Mouse (Mus musculus) limb, embryonic 15.5 days (tissue): Measurements from ENCODE around the gene Six5. TPM values are rescaled to one million over a fixed set of nuclear protein-coding genes. Genes with fewer than 3 reads are reported as not detected.

ENCODE experiments used
- ATAC-seq: fragments of 200-750 bp; cut with Nextera tagmentation; 2 replicates; pipeline ENCODE4 v1.8.0; 2017; ENCODE audit warnings: low read depth, moderate TSS enrichment; ENCODE audit not compliant: insufficient number of reproducible peaks, low FRiP score, low TSS enrichment
- H3K27ac ChIP-seq: fragments of 300-500 bp; sonication (generic); 2 replicates; pipeline ENCODE4 v1.5.1; 2015; ENCODE audit warnings: moderate library complexity, mild to moderate bottlenecking, inconsistent platforms
- H3K27me3 ChIP-seq: fragments of 300-500 bp; sonication (generic); 2 replicates; pipeline ENCODE4 v1.6.1; 2015; ENCODE audit warnings: inconsistent platforms
- H3K36me3 ChIP-seq: fragments of 300-500 bp; sonication (generic); 2 replicates; pipeline ENCODE4 v1.6.1; 2015; ENCODE audit warnings: inconsistent platforms
- H3K4me1 ChIP-seq: fragments of 300-500 bp; sonication (generic); 2 replicates; pipeline ENCODE4 v1.6.1; 2015; ENCODE audit warnings: inconsistent platforms
- H3K4me2 ChIP-seq: fragments of 300-500 bp; sonication (generic); 2 replicates; pipeline ENCODE4 v1.6.1; 2015; ENCODE audit warnings: mild to moderate bottlenecking, inconsistent platforms
- H3K4me3 ChIP-seq: fragments of 300-500 bp; sonication (generic); 2 replicates; pipeline ENCODE4 v1.5.1; 2015; ENCODE audit warnings: mild to moderate bottlenecking, inconsistent platforms
- H3K9ac ChIP-seq: fragments of 300-500 bp; sonication (generic); 2 replicates; pipeline ENCODE4 v1.6.1; 2015; ENCODE audit warnings: inconsistent platforms
- H3K9me3 ChIP-seq: fragments of 300-500 bp; sonication (generic); 2 replicates; pipeline ENCODE4 v1.6.1; 2016; ENCODE audit warnings: inconsistent platforms
- WGBS: fragments of 180-500 bp; shearing (Covaris S2); methylation state at CpG from one replicate; pipeline ENCODE4 v1.1.7; 2015; 5-methylcytosine and 5-hydroxymethylcytosine counted together
- polyA plus RNA-seq: library from polyadenylated mRNA; unstranded; fragments of >200 nt; fragmentation: Nextera tagmentation; extraction: Ambion mirVana; gene quantifications from 2 replicates; pipeline ENCODE4 v1.2.1, GENCODE M21; 2015

The Six5 gene
- polyA plus RNA-seq, 1 experiment from 2014 or later: 13.5 TPM

- peaks cover 26% of the 10 kb centered on the region for H3K4me1 ChIP-seq
- no peaks in the 10 kb centered on the region for H3K27me3 ChIP-seq
- peak overlapping the region; percentile 95 for H3K4me3 ChIP-seq
- ATAC-seq: no peak
- under 1% methylated on average over 22 of the region's 22 CpGs for WGBS
- no peaks in the 10 kb centered on the region for H3K9me3 ChIP-seq
- peak overlapping the region; percentile 84 for H3K27ac ChIP-seq
- H3K4me2 ChIP-seq: peak overlapping the region; percentile 67
- H3K36me3 ChIP-seq: peaks cover 37% of the 10 kb centered on the region
- peak overlapping the region; percentile 100 for H3K9ac ChIP-seq
These were observed 17.8 kb upstream of the Six5 start for GRCm38 (mm10) chr7:19076586-19076991.

- WGBS: 79% methylated on average over 14 of the region's 14 CpGs
- Histone ChIP-seq H3K36me3 (peaks cover 49% of the 10 kb centered on the region), H3K27ac (no peak overlapping the region), H3K4me3 (peak overlapping the region; percentile 95), H3K9ac (peak overlapping the region; percentile 100; the same call in 1 of the 2 replicates), H3K4me2 (peak overlapping the region; percentile 67), H3K4me1 (peaks cover 37% of the 10 kb centered on the region), H3K27me3 (no peaks in the 10 kb centered on the region), H3K9me3 (no peaks in the 10 kb centered on the region)
- ATAC-seq: no peak
These were observed 16.6 kb upstream of the Six5 start for GRCm38 (mm10) chr7:19077761-19078160.

GRCm38 (mm10) chr7:19078732-19079131 is 15.7 kb upstream of the Six5 start:
- H3K4me3 ChIP-seq: no peak overlapping the region
- 86% methylated on average over 3 of the region's 3 CpGs for WGBS
- peaks cover 53% of the 10 kb centered on the region for H3K36me3 ChIP-seq
- H3K9ac ChIP-seq: no peak overlapping the region
- no peak overlapping the region for H3K4me2 ChIP-seq
- ATAC-seq: no peak
- H3K27ac ChIP-seq: no peak overlapping the region
- H3K4me1 ChIP-seq: peaks cover 47% of the 10 kb centered on the region
- H3K9me3 ChIP-seq: no peaks in the 10 kb centered on the region
- H3K27me3 ChIP-seq: no peaks in the 10 kb centered on the region

- H3K27ac ChIP-seq: no peak overlapping the region
- H3K27me3 ChIP-seq: no peaks in the 10 kb centered on the region
- no peak overlapping the region for H3K4me2 ChIP-seq
- H3K9ac ChIP-seq: no peak overlapping the region
- no peaks in the 10 kb centered on the region for H3K9me3 ChIP-seq
- no peak for ATAC-seq
- WGBS: 89% methylated on average over 19 of the region's 19 CpGs
- H3K4me3 ChIP-seq: no peak overlapping the region
- peaks cover 60% of the 10 kb centered on the region for H3K4me1 ChIP-seq
- H3K36me3 ChIP-seq: peaks cover 53% of the 10 kb centered on the region
These were observed 13.9 kb upstream of the Six5 start for GRCm38 (mm10) chr7:19080451-19080950.

GRCm38 (mm10) chr7:19082171-19082570 is 12.2 kb upstream of the Six5 start:
- Histone ChIP-seq H3K9ac (no peak overlapping the region), H3K27ac (peak overlapping the region; percentile 73), H3K4me3 (no peak overlapping the region), H3K9me3 (no peaks in the 10 kb centered on the region), H3K36me3 (peaks cover 59% of the 10 kb centered on the region), H3K4me2 (no peak overlapping the region), H3K27me3 (no peaks in the 10 kb centered on the region), H3K4me1 (peaks cover 68% of the 10 kb centered on the region)
- 85% methylated on average over 4 of the region's 4 CpGs for WGBS
- no peak for ATAC-seq

- no peak overlapping the region for H3K4me2 ChIP-seq
- no peak overlapping the region for H3K4me3 ChIP-seq
- no peaks in the 10 kb centered on the region for H3K27me3 ChIP-seq
- peaks cover 60% of the 10 kb centered on the region for H3K4me1 ChIP-seq
- WGBS: 46% methylated on average over 6 of the region's 6 CpGs
- peak; percentile 12; the same call in 1 of the 2 replicates for ATAC-seq
- no peaks in the 10 kb centered on the region for H3K9me3 ChIP-seq
- peak overlapping the region; percentile 73 for H3K27ac ChIP-seq
- H3K9ac ChIP-seq: peak overlapping the region; percentile 26; the same call in 1 of the 2 replicates
- H3K36me3 ChIP-seq: peaks cover 65% of the 10 kb centered on the region
These were observed 11.3 kb upstream of the Six5 start for GRCm38 (mm10) chr7:19083096-19083495.

- peaks cover 65% of the 10 kb centered on the region for H3K36me3 ChIP-seq
- ATAC-seq: peak; percentile 45
- H3K9me3 ChIP-seq: no peaks in the 10 kb centered on the region
- H3K4me1 ChIP-seq: peaks cover 58% of the 10 kb centered on the region
- 37% methylated on average over 10 of the region's 10 CpGs for WGBS
- no peaks in the 10 kb centered on the region for H3K27me3 ChIP-seq
- peak within 1 kb of the TSS; percentile 73 for H3K27ac ChIP-seq
- peak within 1 kb of the TSS; percentile 45 for H3K4me2 ChIP-seq
- peak within 1 kb of the TSS; percentile 34 for H3K4me3 ChIP-seq
- H3K9ac ChIP-seq: peak within 1 kb of the TSS; percentile 26; the same call in 1 of the 2 replicates
These were observed 10.7 kb upstream of the Six5 start, which contains the start of gene Dmpk for GRCm38 (mm10) chr7:19083701-19084100. Gene Dmpk, plus strand, starts transcription at chr7:19083849.

GRCm38 (mm10) chr7:19084277-19084771 is 10.1 kb upstream of the Six5 start:
- peaks cover 63% of the 10 kb centered on the region for H3K36me3 ChIP-seq
- H3K9me3 ChIP-seq: no peaks in the 10 kb centered on the region
- H3K4me3 ChIP-seq: peak overlapping the region; percentile 34
- peak overlapping the region; percentile 73 for H3K27ac ChIP-seq
- no peak overlapping the region for H3K9ac ChIP-seq
- peak overlapping the region; percentile 45 for H3K4me2 ChIP-seq
- WGBS: 58% methylated on average over 6 of the region's 6 CpGs
- H3K27me3 ChIP-seq: no peaks in the 10 kb centered on the region
- no peak for ATAC-seq
- H3K4me1 ChIP-seq: peaks cover 55% of the 10 kb centered on the region

GRCm38 (mm10) chr7:19084921-19085473 is 9.4 kb upstream of the Six5 start:
- 27% methylated on average over 6 of the region's 9 CpGs for WGBS
- ATAC-seq: no peak
- H3K9me3 ChIP-seq: no peaks in the 10 kb centered on the region
- H3K9ac ChIP-seq: no peak overlapping the region
- H3K27me3 ChIP-seq: no peaks in the 10 kb centered on the region
- peak overlapping the region; percentile 22; the same call in 1 of the 2 replicates for H3K27ac ChIP-seq
- peaks cover 55% of the 10 kb centered on the region for H3K4me1 ChIP-seq
- H3K4me3 ChIP-seq: peak overlapping the region; percentile 11
- H3K4me2 ChIP-seq: peak overlapping the region; percentile 36
- H3K36me3 ChIP-seq: peaks cover 61% of the 10 kb centered on the region

- 11% methylated on average over 6 of the region's 6 CpGs for WGBS
- no peak for ATAC-seq
- no peak overlapping the region for H3K9ac ChIP-seq
- peak overlapping the region; percentile 11 for H3K4me3 ChIP-seq
- peaks cover 61% of the 10 kb centered on the region for H3K36me3 ChIP-seq
- H3K9me3 ChIP-seq: no peaks in the 10 kb centered on the region
- H3K4me2 ChIP-seq: peak overlapping the region; percentile 36
- H3K4me1 ChIP-seq: peaks cover 55% of the 10 kb centered on the region
- no peaks in the 10 kb centered on the region for H3K27me3 ChIP-seq
- H3K27ac ChIP-seq: 0 out of 2 replicates have a peak overlapping the region, but pooled peaks have one; percentile 1
These were observed 8.9 kb upstream of the Six5 start for GRCm38 (mm10) chr7:19085495-19085894.

GRCm38 (mm10) chr7:19086042-19086441 is 8.4 kb upstream of the Six5 start:
- Histone ChIP-seq H3K27me3 (peaks cover 4% of the 10 kb centered on the region; the same call in 1 of the 2 replicates), H3K9me3 (no peaks in the 10 kb centered on the region), H3K9ac (no peak overlapping the region), H3K4me2 (peak overlapping the region; percentile 36; the same call in 1 of the 2 replicates), H3K36me3 (peaks cover 61% of the 10 kb centered on the region), H3K4me1 (peaks cover 55% of the 10 kb centered on the region), H3K27ac (0 out of 2 replicates have a peak overlapping the region, but pooled peaks have one; percentile 1), H3K4me3 (peak overlapping the region; percentile 11; the same call in 1 of the 2 replicates)
- ATAC-seq: no peak
- whole genome bisulfite sequencing: 11% methylated on average over 14 of the region's 14 CpGs

GRCm38 (mm10) chr7:19086760-19087159 is 7.6 kb upstream of the Six5 start:
- peaks cover 4% of the 10 kb centered on the region; the same call in 1 of the 2 replicates for H3K27me3 ChIP-seq
- H3K4me1 ChIP-seq: peaks cover 58% of the 10 kb centered on the region
- H3K4me2 ChIP-seq: no peak overlapping the region
- H3K27ac ChIP-seq: no peak overlapping the region
- no peak overlapping the region for H3K4me3 ChIP-seq
- ATAC-seq: no peak
- H3K36me3 ChIP-seq: peaks cover 55% of the 10 kb centered on the region
- no peaks in the 10 kb centered on the region for H3K9me3 ChIP-seq
- 59% methylated on average over 18 of the region's 18 CpGs for WGBS
- no peak overlapping the region for H3K9ac ChIP-seq
